Mouse (Mus musculus): ENCODE data around the gene Sv2c.
A peak's percentile ranks its signal among the peaks of the same experiment; 100 is the strongest.
"Not testable (repeated sequence)": the region's sequence is repeated elsewhere in the genome, so short reads cannot be mapped to it uniquely, and the experiment has no call there.

The Sv2c gene

GRCm38 (mm10) chr13:95968031-95968430, 164.3 kb downstream of the Sv2c start:
- not testable (repeated sequence) for DNase-seq (ENCODE audit: low spot score)

DNA sequence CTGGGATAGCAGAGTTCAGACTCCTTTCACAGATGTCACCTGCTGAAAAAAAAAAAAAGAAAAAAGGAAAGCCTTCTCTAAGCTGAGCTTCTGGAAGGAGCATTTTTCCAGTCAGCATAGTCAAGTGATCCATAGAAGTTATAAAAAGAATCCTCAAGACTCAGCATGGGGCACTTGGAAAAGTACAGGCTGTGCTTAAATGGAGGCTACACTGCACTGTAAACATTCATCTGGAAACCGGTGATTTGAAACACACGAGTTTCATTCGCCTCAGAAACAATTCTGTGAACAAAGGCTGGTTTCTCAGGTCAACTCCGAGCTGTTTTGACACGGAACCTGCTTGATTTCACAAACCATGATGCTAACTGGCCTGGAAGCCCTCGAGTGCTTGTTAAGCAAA, 165.6 kb downstream of the Sv2c start:
- DNase-seq (ENCODE audit: low spot score), result no peak

DNA sequence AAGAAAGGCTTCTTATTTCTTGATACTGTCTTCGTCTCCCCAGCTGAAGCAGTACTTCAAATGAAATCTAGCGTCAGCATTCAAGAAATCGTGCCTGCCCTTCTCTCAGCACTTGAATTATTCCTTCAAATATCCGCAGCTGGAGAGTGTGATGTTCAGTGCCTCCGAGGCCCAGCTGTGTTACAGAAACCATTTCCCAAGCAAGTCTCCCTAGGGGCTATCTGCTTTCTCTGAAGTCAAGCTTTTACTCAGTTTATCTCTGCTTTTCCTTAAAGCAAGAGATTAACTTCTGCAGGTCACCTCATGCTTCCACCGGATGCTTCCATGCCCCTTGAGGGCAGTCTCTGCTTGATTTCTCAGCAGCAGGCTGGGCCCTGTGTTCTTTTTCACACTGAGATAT, 166.8 kb downstream of the Sv2c start:
- no peak for DNase-seq (ENCODE audit: low spot score)

DNA sequence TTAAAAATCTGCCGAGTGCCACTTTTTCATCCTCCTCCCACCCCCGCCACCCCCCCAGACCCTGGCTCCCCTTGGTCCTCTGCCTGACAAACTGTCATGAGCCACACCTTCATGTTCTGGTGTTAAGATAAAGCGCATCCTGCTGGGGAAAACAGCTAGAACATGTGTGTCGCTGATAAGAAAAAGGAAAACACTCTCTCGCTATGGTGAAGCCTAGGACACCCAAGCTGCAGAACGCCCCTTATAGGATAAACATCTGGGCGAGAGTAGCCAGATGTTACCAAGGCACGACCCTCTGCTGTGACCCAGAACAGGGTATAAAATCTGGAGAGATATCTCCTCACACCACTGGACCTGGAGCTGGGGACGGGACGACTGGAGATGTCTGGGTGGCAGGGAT, 167.2 kb downstream of the Sv2c start:
- DNase-seq (ENCODE audit: low spot score), result no peak

- DNase-seq (ENCODE audit: low spot score), result no peak
Measured at GRCm38 (mm10) chr13:95964226-95964625, 168.2 kb downstream of the Sv2c start.

DNA sequence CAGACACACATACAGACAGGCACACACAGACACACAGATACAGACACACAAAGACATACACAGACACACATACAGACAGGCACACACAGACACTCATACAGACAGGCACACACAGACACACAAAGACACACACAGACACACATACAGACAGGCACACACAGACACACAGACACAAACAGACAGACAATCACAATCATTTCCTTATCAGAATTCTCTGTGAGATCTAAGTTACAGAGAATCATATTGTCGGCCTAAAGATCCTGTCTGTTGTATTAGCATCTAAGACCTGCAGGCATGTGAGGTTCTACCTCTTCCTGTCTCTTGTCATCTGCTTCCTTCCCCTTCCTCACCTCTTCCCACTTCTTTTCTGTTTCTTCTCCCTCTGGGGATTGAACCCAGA, 168.7 kb downstream of the Sv2c start:
- DNase-seq (ENCODE audit: low spot score), result no peak

DNA sequence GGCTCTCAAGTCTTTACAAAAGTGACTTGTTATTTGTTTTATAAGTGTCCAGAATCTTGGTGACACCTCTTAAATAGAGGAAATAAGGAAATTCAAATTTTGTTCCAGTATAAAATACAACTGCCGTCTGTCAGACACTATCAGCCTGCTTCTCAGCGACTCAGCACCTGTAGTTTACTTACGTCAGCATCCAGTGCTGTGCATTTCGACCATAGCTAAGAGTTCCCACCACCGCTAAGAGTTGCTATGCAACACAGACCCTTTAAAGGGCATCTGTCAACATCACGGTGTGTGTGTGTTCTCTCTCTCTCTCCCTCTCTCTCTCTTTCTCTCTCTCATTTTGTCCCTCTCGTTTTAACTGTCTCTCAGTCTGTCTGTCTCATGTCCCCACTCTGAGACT, 170.5 kb downstream of the Sv2c start:
- no peak for DNase-seq (ENCODE audit: low spot score)

- peak; percentile 8 for DNase-seq (ENCODE audit: low spot score)
Measured at GRCm38 (mm10) chr13:95961191-95961791, 171.1 kb downstream of the Sv2c start.

GRCm38 (mm10) chr13:95960477-95961185, 171.7 kb downstream of the Sv2c start:
- no peak for DNase-seq (ENCODE audit: low spot score)

DNA sequence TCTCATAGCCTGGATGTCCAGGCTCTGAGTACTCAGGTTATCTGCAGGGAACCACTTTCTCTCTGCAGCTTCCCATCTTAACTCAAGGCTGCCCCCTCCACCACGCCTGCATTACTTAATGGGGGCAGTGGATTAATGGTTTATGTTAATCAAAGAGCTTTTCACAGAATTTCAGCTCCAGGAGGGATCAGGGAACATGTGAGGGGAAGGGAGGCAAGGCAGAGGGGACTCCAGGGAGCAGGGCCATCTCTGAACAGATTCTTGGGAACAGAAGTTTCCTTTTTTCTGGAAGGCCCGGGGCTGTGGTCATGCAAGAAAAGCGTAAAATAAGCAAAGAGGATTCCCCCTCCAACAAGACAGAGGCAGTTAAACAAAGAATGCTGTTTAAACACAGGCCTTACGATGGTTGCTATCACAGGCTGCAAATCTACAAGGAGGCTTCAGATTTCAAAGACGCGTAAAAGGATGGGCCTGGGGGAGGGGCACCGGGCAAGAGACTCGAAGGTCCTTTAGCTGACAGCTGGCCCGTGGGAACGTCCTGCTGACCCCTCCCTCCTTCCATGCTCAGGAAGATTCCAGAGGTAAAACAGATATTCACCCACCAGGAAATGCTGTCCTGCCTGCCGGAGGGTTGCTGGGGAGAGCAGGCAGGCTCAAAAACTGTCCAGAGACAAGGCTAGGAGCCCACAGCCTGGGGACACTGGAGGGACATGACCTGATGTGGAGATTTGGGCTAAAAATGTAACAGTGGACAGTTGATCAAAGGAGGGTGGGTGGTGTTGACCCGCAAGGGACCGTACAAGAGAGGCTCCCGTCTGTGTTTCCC, 172.5 kb downstream of the Sv2c start:
- DNase-seq (ENCODE audit: low spot score), result no peak

DNA sequence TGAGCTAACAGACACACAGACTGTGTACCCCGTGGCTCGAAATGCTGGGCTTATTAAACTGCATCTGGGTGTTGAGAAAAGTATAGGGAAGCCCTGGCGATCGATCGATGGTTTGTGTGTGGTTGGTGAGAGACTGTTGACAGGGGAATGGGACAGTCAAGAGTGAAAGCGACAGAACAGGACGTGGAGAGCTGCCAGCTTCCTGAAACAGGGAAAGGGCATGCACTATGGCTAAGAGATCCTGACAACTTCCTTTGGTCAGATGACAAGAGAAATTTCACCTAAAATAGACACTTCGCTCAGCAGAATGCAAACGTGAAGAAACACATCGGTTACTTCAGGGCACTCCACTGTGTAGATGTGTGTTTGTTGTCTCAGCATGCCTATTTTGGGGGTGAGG, 175.2 kb downstream of the Sv2c start:
- DNase-seq (ENCODE audit: low spot score), result no peak

DNA sequence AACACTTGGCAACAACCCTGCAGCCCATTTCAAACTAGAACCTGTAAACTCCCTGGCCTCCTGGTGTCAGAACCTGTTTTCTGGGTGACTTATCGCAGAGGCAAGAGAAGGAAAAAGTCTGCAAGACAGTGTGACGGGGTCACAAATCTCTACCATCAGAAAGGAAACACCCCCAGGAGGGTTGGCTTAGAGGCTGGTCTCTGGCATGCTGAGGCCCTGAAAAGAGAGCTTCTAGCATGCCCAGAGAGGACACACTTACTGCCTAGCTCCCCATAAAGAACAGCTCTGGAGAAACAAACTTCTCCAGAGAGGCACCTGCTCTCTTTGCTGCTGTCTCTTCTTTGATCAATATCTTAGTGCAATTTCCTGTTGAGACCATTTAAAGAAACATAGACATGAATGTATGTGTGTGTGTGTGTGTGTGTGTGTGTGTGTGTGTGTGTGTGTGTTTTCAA, 176.0 kb downstream of the Sv2c start:
- no peak for DNase-seq (ENCODE audit: low spot score)

- DNase-seq (ENCODE audit: low spot score), result no peak
Measured at GRCm38 (mm10) chr13:95955204-95955603, 177.2 kb downstream of the Sv2c start.

GRCm38 (mm10) chr13:95953636-95954035, 178.7 kb downstream of the Sv2c start:
- no peak for DNase-seq (ENCODE audit: low spot score)

- no peak for DNase-seq (ENCODE audit: low spot score)
Measured at GRCm38 (mm10) chr13:95952263-95952662, 180.1 kb downstream of the Sv2c start.

- DNase-seq (ENCODE audit: low spot score), result no peak
Measured at GRCm38 (mm10) chr13:95951098-95951894, 181.1 kb downstream of the Sv2c start.

DNA sequence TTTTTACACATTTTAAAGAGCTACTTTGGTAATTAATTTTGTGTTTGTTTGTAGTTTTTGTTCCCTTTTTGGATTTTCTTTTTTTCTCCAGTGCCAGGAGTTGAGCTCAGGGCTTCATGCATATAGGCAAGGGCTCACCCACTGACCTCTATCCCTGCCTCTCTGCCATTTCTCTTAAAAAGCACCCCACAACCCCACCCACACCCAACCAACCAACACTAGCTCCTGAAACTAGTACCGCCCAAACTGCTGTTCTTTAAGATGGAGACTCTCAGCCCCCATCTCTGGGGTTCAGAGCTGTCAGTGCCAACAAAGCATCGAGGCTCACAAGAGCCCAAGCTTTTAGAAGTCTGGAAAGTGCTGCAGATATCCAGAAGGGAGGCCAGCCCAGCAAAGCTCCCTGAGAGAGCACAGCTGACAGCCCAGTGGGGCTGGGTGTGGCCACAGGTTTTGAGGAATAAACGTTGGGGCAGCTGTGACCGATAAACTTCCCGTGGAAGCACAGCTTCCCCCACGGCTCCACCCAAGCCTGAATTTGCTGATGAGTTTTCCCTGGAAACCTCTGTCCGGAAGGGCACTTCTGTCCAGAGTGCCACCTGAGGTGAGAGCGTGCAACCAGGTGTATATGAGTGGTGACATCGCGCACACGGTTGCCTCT, 181.8 kb downstream of the Sv2c start:
- DNase-seq (ENCODE audit: low spot score), result no peak

DNA sequence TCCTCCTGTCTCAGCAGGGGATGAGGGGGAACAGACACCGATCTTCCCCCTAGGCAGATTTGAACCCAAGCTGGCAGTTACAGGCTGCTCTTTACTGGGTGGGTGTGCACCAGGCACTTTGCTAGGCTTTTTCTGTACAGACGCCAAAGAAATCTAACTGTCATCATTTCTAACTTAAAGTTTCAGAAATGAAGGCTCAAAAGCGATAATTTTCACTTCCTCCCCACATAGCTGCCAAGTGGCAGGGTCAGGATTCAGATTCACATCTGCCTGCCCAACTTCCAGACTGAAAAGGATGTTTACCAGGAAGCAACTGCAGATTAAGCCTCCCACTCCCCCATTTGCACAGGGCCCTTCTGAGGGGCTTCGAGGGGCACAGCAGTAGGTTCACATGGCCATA, 183.0 kb downstream of the Sv2c start:
- DNase-seq (ENCODE audit: low spot score), result no peak

- no peak for DNase-seq (ENCODE audit: low spot score)
Measured at GRCm38 (mm10) chr13:95948821-95949220, 183.6 kb downstream of the Sv2c start.

GRCm38 (mm10) chr13:95948394-95948793, 184.0 kb downstream of the Sv2c start:
- no peak for DNase-seq (ENCODE audit: low spot score)

DNA sequence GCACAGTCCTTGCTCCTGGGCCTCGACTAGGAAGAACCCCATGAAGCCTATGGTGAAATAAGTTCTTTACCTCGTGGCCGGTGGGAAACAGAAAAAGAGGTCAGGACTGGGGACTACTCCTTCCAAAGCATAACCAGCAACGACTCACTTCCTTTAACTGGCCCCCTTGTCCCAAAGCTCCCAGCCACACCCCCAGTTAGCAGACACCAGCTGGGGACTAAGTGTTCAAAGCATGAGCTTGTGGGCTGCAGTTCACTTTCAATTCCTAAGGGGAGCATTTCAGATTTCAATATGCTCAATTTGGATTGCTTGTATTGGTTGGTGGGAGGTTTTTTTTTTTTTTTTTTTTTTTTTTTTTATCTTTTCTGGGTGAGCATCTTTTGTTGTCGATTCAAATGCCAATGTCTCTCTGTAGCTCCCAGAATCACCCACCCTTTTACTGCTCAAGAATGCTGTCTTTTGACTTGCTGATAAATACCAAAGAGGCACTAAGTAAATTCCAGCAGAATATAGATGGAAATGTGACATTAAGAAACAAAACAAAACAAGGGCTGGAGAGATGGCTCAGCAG, 186.4 kb downstream of the Sv2c start:
- DNase-seq (ENCODE audit: low spot score), result no peak

Data from urinary bladder, postnatal 25 days (tissue).